21 mouse cellular contexts compared by ENCODE assay signal in the genomic region with DNA sequence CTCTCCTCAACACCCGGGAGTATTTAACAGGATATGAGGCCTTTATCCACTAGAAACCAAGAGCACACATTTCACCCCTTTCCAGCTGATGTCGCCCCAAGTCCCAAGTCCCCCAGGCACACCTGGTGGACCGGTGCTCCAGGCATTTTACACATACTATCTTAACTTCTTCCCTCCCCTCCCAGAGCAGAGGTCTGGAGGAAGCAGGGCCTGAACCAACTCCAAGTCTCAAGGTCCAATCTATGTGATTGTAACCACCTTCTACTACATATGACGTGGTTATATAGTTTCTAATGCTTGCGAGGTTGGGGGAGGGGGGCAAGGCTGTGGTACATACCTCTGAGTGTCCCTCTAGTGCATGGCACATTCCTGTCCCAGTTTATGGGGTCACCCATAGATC. TPM values are rescaled to one million over a fixed set of nuclear protein-coding genes. Genes with fewer than 3 reads are reported as not detected.
DNase-seq lines count a peak whose midpoint lies in the region; ATAC-seq lines count a peak whose summit lies in the region.
"Had no signal": no experiment of that assay in that cellular context is flagged by ENCODE, and none has a peak within 500 bp of the region (broad histone marks: within the 10 kb centered on the region; RNA-seq: fewer than 3 reads in every experiment).

No protein-coding gene starts in this region.

- no peak for DNase-seq in embryonic facial prominence, embryonic 10.5 days (ENCODE audit: low spot score)
- DNase-seq in kidney, adult 8-10 months, result no peak
- no peak for DNase-seq in retina, postnatal 1 day
- no peak for DNase-seq in right cerebral cortex, postnatal 10 days (ENCODE audit: low spot score in 2 of 2)
- DNase-seq: adrenal gland, postnatal 10 days; B cell, adult 2 months; cerebellum, adult 11 months; cerebellum, adult 8-10 months; cerebellum, postnatal 14 days; heart, adult 18-20 months had no signal

- peaks cover 77% of the 10 kb centered on the region for H3K27me3 ChIP-seq in embryonic facial prominence, embryonic 13.5 days
- H3K27me3 ChIP-seq in embryonic facial prominence, embryonic 10.5 days (replicated peaks; ENCODE audit: low read depth, poor library complexity, severe bottlenecking), result peaks cover 91% of the 10 kb centered on the region
- H3K27me3 ChIP-seq in kidney, embryonic 16.5 days (ENCODE audit: insufficient read depth, low read length), result peaks cover 43% of the 10 kb centered on the region
- peaks cover 64% of the 10 kb centered on the region for H3K27me3 ChIP-seq in embryonic facial prominence, embryonic 15.5 days
- H3K27me3 ChIP-seq in limb, embryonic 15.5 days, result peaks cover 70% of the 10 kb centered on the region

- H3K4me2 ChIP-seq in embryonic facial prominence, embryonic 13.5 days, result peak overlapping the region; percentile 29
- H3K4me2 ChIP-seq in kidney, embryonic 16.5 days (replicated peaks; ENCODE audit: low read depth, low read length), result peak overlapping the region; percentile 42
- peak overlapping the region; percentile 35; the same call in 1 of the 2 replicates for H3K4me2 ChIP-seq in embryonic facial prominence, embryonic 15.5 days (replicated peaks)
- peak overlapping the region; percentile 17 for H3K4me2 ChIP-seq in limb, embryonic 15.5 days
- H3K4me2 ChIP-seq: forebrain, embryonic 15.5 days; hindbrain, embryonic 14.5 days had no signal

- ATAC-seq in embryonic facial prominence, embryonic 13.5 days (ENCODE audit: insufficient number of reproducible peaks, insufficient read depth, low FRiP score, low TSS enrichment, low read depth), result no peak
- no peak for ATAC-seq in kidney, embryonic 16.5 days (ENCODE audit: low FRiP score, low TSS enrichment)
- no peak for ATAC-seq in embryonic facial prominence, embryonic 15.5 days (ENCODE audit: insufficient number of reproducible peaks, low FRiP score, low TSS enrichment, low read depth)
- ATAC-seq in limb, embryonic 15.5 days (ENCODE audit: insufficient number of reproducible peaks, low FRiP score, low TSS enrichment, low read depth), result no peak
- ATAC-seq: CD4-positive, CD25-positive, alpha-beta regulatory T cell, adult 4 months; forebrain, embryonic 15.5 days had no signal

- H3K27ac ChIP-seq in embryonic facial prominence, embryonic 13.5 days, result peak overlapping the region; percentile 18; the same call in 1 of the 2 replicates
- H3K27ac ChIP-seq in embryonic facial prominence, embryonic 10.5 days (replicated peaks), result no peak overlapping the region
- peak overlapping the region; percentile 40; the same call in 1 of the 2 replicates for H3K27ac ChIP-seq in kidney, embryonic 16.5 days (ENCODE audit: low read length)
- H3K27ac ChIP-seq in embryonic facial prominence, embryonic 15.5 days (replicated peaks), result peak overlapping the region; percentile 45
- H3K27ac ChIP-seq in limb, embryonic 15.5 days, result peak overlapping the region; percentile 58; the same call in 1 of the 2 replicates
- H3K27ac ChIP-seq: forebrain, embryonic 10.5 days; forebrain, embryonic 15.5 days; hindbrain, embryonic 14.5 days had no signal

- no peak overlapping the region for H3K4me3 ChIP-seq in embryonic facial prominence, embryonic 13.5 days
- no peak overlapping the region for H3K4me3 ChIP-seq in embryonic facial prominence, embryonic 10.5 days
- H3K4me3 ChIP-seq in kidney, embryonic 16.5 days (ENCODE audit: low read length), result no peak overlapping the region
- no peak overlapping the region for H3K4me3 ChIP-seq in embryonic facial prominence, embryonic 15.5 days (replicated peaks)
- no peak overlapping the region for H3K4me3 ChIP-seq in limb, embryonic 15.5 days
- H3K4me3 ChIP-seq: erythroblast, embryonic 14.5 days; forebrain, embryonic 10.5 days; forebrain, embryonic 15.5 days; hindbrain, embryonic 10.5 days had no signal

- no peaks in the 10 kb centered on the region for H3K9me3 ChIP-seq in embryonic facial prominence, embryonic 13.5 days
- no peaks in the 10 kb centered on the region for H3K9me3 ChIP-seq in embryonic facial prominence, embryonic 10.5 days
- H3K9me3 ChIP-seq in kidney, embryonic 16.5 days (ENCODE audit: low read length), result no peaks in the 10 kb centered on the region
- no peaks in the 10 kb centered on the region for H3K9me3 ChIP-seq in embryonic facial prominence, embryonic 15.5 days (replicated peaks)
- no peaks in the 10 kb centered on the region for H3K9me3 ChIP-seq in limb, embryonic 15.5 days
- H3K9me3 ChIP-seq: forebrain, embryonic 10.5 days; forebrain, embryonic 15.5 days; hindbrain, embryonic 10.5 days had no signal

- no peak overlapping the region for H3K9ac ChIP-seq in embryonic facial prominence, embryonic 13.5 days
- H3K9ac ChIP-seq in kidney, embryonic 16.5 days (replicated peaks; ENCODE audit: low read length), result peak overlapping the region; percentile 61
- no peak overlapping the region for H3K9ac ChIP-seq in embryonic facial prominence, embryonic 15.5 days
- no peak overlapping the region for H3K9ac ChIP-seq in limb, embryonic 15.5 days
- H3K9ac ChIP-seq: forebrain, embryonic 15.5 days; hindbrain, embryonic 14.5 days had no signal

- no peaks in the 10 kb centered on the region for H3K36me3 ChIP-seq in embryonic facial prominence, embryonic 13.5 days
- 0 out of 2 replicates have a peak, but pooled peaks cover 3% of the 10 kb centered on the region for H3K36me3 ChIP-seq in embryonic facial prominence, embryonic 10.5 days (replicated peaks)
- H3K36me3 ChIP-seq in kidney, embryonic 16.5 days (ENCODE audit: insufficient read depth, low read length), result no peaks in the 10 kb centered on the region
- no peaks in the 10 kb centered on the region for H3K36me3 ChIP-seq in embryonic facial prominence, embryonic 15.5 days
- no peaks in the 10 kb centered on the region for H3K36me3 ChIP-seq in limb, embryonic 15.5 days
- H3K36me3 ChIP-seq: forebrain, embryonic 10.5 days; forebrain, embryonic 15.5 days; G1E; hindbrain, embryonic 10.5 days had no signal

- peaks cover 50% of the 10 kb centered on the region for H3K4me1 ChIP-seq in embryonic facial prominence, embryonic 13.5 days
- H3K4me1 ChIP-seq in embryonic facial prominence, embryonic 10.5 days, result peaks cover 58% of the 10 kb centered on the region
- H3K4me1 ChIP-seq in kidney, embryonic 16.5 days (ENCODE audit: insufficient read depth, low read length), result peaks cover 66% of the 10 kb centered on the region
- H3K4me1 ChIP-seq in embryonic facial prominence, embryonic 15.5 days, result peaks cover 59% of the 10 kb centered on the region
- peaks cover 64% of the 10 kb centered on the region for H3K4me1 ChIP-seq in limb, embryonic 15.5 days

- WGBS in embryonic facial prominence, embryonic 13.5 days, result 71% methylated on average over 5 of the region's 5 CpGs
- 75% methylated on average over 5 of the region's 5 CpGs for WGBS in embryonic facial prominence, embryonic 10.5 days
- 70% methylated on average over 5 of the region's 5 CpGs for WGBS in kidney, embryonic 16.5 days
- WGBS in embryonic facial prominence, embryonic 15.5 days, result 54% methylated on average over 5 of the region's 5 CpGs
- WGBS in limb, embryonic 15.5 days, result 57% methylated on average over 5 of the region's 5 CpGs

RNA-seq across cellular contexts. Expression of a gene that starts 4.8 kb away (rescaled TPM):
- 5.0 and 6.7 TPM in 2 replicates for polyA plus RNA-seq in embryonic facial prominence, embryonic 13.5 days (2015; fragmentation: Nextera tagmentation; extraction: Ambion mirVana)
- 1.2 and 1.5 TPM in 2 replicates for polyA plus RNA-seq in embryonic facial prominence, embryonic 10.5 days (2016; fragmentation: Nextera tagmentation; extraction: Ambion mirVana)
- polyA plus RNA-seq in kidney, embryonic 16.5 days (2015; fragmentation: Nextera tagmentation; extraction: Ambion mirVana), result 7.9 and 10.8 TPM in 2 replicates
- polyA plus RNA-seq in embryonic facial prominence, embryonic 15.5 days (2015; fragmentation: Nextera tagmentation; extraction: Ambion mirVana), result 11.6 and 12.9 TPM in 2 replicates
- 10.0 and 13.2 TPM in 2 replicates for polyA plus RNA-seq in limb, embryonic 15.5 days (2015; fragmentation: Nextera tagmentation; extraction: Ambion mirVana)
- polyA plus RNA-seq: G1E had no signal
